Mouse (Mus musculus): ENCODE results near the gene Fam122c. TPM values are rescaled to one million over a fixed set of nuclear protein-coding genes. Genes with fewer than 3 reads are reported as not detected.

Gene Fam122c
- not detected in 2 replicates for polyA plus RNA-seq (2014; fragmentation: Nextera tagmentation; extraction: Ambion mirVana)

DNA sequence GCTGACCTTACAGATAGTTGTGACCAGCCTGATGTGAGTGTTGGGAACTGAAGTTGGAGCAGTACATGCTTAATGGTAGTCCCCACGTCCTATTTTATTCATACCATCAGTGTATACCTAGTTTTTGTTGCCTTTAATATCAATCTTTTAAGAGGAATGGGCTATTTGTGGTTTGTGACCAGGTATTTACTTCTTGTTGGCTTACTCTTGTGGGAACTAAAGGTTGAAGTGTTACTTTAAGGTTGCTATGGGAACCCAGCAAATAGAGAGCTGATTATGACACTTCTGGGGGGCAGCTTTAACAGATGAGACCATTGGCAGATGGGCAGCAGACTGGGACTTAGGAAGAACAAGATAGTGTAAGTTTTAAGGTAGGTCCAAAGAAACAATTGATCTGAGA is at the start of gene Fam122c:
Gene Fam122c (plus strand): TSS at position 301 of the 400 bp plus-strand sequence.
- WGBS: 39% methylated on average over 1 of the region's 1 CpGs
- H3K4me2 ChIP-seq (ENCODE audit: low read depth): no peak within 1 kb of the TSS
- no peaks in the 10 kb centered on the region for H3K4me1 ChIP-seq (ENCODE audit: control insufficient read depth, insufficient read depth, low read length)
- ATAC-seq (ENCODE audit: insufficient read depth, low FRiP score, low TSS enrichment) (no peak), DNase-seq (ENCODE audit: low spot score) (no peak)
- no peaks in the 10 kb centered on the region for H3K9me3 ChIP-seq (ENCODE audit: control insufficient read depth, low read length)
- no peak within 1 kb of the TSS for H3K9ac ChIP-seq (ENCODE audit: low read length)
- no peak within 1 kb of the TSS for H3K27ac ChIP-seq (ENCODE audit: low read depth, low read length)
- H3K36me3 ChIP-seq (ENCODE audit: control insufficient read depth, insufficient read depth, low read length): no peaks in the 10 kb centered on the region
- no peaks in the 10 kb centered on the region for H3K27me3 ChIP-seq (ENCODE audit: control insufficient read depth, insufficient read depth, low read length)
- H3K4me3 ChIP-seq (ENCODE audit: low read depth, low read length): no peak within 1 kb of the TSS

DNA sequence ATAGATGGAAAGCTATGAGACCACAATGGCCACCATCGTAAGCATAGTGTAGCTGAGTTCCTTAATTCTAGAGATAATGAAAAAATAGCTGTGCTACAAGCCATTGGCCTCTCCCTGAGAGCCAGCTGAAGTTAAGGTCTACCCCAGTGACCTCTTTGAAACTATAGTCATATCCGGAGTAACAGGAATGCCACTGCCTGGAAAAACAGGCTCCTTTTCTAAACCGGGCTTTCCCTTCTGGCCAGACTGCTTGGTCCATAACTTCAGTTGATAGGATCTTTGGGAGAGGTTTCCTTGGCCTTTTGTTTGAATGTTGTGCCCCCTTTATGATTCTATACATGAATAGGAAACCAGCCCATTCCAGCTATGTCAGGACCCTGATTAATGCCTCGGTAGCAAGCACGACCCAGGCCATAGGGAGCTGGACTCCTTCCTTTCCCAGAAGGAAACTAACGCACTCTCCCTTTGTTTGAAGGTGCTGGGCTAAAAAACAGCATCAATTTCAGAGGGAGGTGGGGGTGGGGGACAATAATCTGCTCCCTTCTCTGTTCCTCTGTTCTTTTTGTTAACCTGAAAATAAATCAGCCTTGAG is 48.8 kb upstream of the Fam122c start:
- WGBS: 51% methylated on average over 6 of the region's 6 CpGs
- H3K4me3 ChIP-seq (ENCODE audit: low read depth, low read length): no peak overlapping the region
- no peak for DNase-seq (ENCODE audit: low spot score)
- H3K9me3 ChIP-seq (ENCODE audit: control insufficient read depth, low read length): no peaks in the 10 kb centered on the region
- no peak for ATAC-seq (ENCODE audit: insufficient read depth, low FRiP score, low TSS enrichment)
- H3K4me1 ChIP-seq (ENCODE audit: control insufficient read depth, insufficient read depth, low read length): no peaks in the 10 kb centered on the region
- no peak overlapping the region for H3K4me2 ChIP-seq (ENCODE audit: low read depth)
- no peaks in the 10 kb centered on the region for H3K36me3 ChIP-seq (ENCODE audit: control insufficient read depth, insufficient read depth, low read length)
- no peak overlapping the region for H3K27ac ChIP-seq (ENCODE audit: low read depth, low read length)
- no peaks in the 10 kb centered on the region for H3K27me3 ChIP-seq (ENCODE audit: control insufficient read depth, insufficient read depth, low read length)
- H3K9ac ChIP-seq (ENCODE audit: low read length): no peak overlapping the region

DNA sequence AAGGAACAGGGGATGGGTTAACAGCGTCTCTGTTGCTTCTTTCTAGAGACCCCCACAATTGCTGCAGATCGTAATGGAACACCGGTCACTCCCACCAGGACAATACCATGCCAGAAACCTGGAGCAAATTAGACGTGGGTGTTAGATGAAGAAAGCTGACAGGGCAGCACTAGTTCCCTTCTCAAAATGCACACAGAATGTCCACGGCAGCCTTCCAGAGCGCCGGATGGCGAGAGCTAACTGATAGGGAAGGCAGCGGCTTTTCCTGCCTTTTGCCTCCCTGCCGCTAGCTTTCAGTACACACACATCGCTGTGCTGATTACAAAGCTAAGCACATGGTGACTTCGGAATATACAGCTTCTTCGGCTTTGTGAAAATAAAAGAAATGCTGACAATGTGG is 41.3 kb upstream of the Fam122c start:
- DNase-seq (ENCODE audit: low spot score) (no peak), ATAC-seq (ENCODE audit: insufficient read depth, low FRiP score, low TSS enrichment) (no peak)
- H3K9ac ChIP-seq (ENCODE audit: low read length): peak overlapping the region; percentile 26; the same call in 1 of the 2 replicates
- H3K27ac ChIP-seq (ENCODE audit: low read depth, low read length): no peak overlapping the region
- H3K27me3 ChIP-seq (ENCODE audit: control insufficient read depth, insufficient read depth, low read length): no peaks in the 10 kb centered on the region
- no peaks in the 10 kb centered on the region for H3K36me3 ChIP-seq (ENCODE audit: control insufficient read depth, insufficient read depth, low read length)
- no peaks in the 10 kb centered on the region for H3K4me1 ChIP-seq (ENCODE audit: control insufficient read depth, insufficient read depth, low read length)
- peak overlapping the region; percentile 32 for H3K4me2 ChIP-seq (ENCODE audit: low read depth)
- no peaks in the 10 kb centered on the region for H3K9me3 ChIP-seq (ENCODE audit: control insufficient read depth, low read length)
- no peak overlapping the region for H3K4me3 ChIP-seq (ENCODE audit: low read depth, low read length)
- 30% methylated on average over 13 of the region's 13 CpGs for WGBS

DNA sequence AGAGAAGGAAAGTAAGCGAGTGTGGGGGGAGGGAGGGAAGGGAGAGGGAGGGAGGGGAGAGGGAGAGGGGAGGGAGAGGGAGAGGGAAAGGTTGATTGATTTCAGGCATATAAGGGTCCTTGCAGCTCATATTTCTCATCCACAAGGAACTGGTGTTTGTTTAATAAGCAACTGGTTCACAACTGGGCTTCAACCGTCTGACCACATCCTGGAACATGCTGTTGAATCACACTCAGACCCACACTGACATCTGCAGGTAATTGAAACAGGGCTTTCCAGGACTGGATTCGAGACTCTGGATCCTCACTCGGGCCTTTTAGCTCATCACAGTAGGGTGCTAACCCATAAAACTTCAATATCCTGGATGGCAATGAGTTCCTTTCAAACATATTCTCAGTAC is 39.5 kb upstream of the Fam122c start:
- Histone ChIP-seq H3K9me3 (ENCODE audit: control insufficient read depth, low read length) (no peaks in the 10 kb centered on the region), H3K4me2 (ENCODE audit: low read depth) (no peak overlapping the region), H3K36me3 (ENCODE audit: control insufficient read depth, insufficient read depth, low read length) (no peaks in the 10 kb centered on the region), H3K9ac (ENCODE audit: low read length) (no peak overlapping the region), H3K4me3 (ENCODE audit: low read depth, low read length) (no peak overlapping the region), H3K27ac (ENCODE audit: low read depth, low read length) (no peak overlapping the region), H3K4me1 (ENCODE audit: control insufficient read depth, insufficient read depth, low read length) (no peaks in the 10 kb centered on the region), H3K27me3 (ENCODE audit: control insufficient read depth, insufficient read depth, low read length) (no peaks in the 10 kb centered on the region)
- 28% methylated on average over 3 of the region's 4 CpGs for WGBS
- DNase-seq (ENCODE audit: low spot score) (no peak), ATAC-seq (ENCODE audit: insufficient read depth, low FRiP score, low TSS enrichment) (no peak)

DNA sequence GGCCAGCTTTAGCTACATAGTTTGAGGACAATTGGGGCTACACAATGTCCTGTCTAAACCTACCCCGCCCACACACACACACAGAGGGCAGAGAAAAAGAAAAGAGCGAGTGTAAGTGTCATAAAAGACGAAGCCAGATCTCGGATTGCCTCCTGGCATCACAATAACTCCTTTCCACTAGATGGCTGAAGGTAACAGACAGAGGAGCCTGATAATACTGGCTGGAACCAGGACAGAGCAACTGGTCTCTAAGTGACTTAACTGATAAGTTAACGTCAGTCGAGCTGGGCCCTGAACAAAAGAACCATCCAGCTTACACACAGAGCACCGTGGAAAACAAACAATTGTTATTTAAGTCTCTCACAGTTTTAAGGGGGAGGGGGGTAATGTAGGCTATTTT is 36.8 kb upstream of the Fam122c start:
- H3K9ac ChIP-seq (ENCODE audit: low read length): no peak overlapping the region
- H3K4me1 ChIP-seq (ENCODE audit: control insufficient read depth, insufficient read depth, low read length): no peaks in the 10 kb centered on the region
- H3K27me3 ChIP-seq (ENCODE audit: control insufficient read depth, insufficient read depth, low read length): no peaks in the 10 kb centered on the region
- H3K27ac ChIP-seq (ENCODE audit: low read depth, low read length): no peak overlapping the region
- DNase-seq (ENCODE audit: low spot score) (no peak), ATAC-seq (ENCODE audit: insufficient read depth, low FRiP score, low TSS enrichment) (no peak)
- no peaks in the 10 kb centered on the region for H3K36me3 ChIP-seq (ENCODE audit: control insufficient read depth, insufficient read depth, low read length)
- no peak overlapping the region for H3K4me3 ChIP-seq (ENCODE audit: low read depth, low read length)
- 43% methylated on average over 7 of the region's 7 CpGs for WGBS
- no peaks in the 10 kb centered on the region for H3K9me3 ChIP-seq (ENCODE audit: control insufficient read depth, low read length)
- no peak overlapping the region for H3K4me2 ChIP-seq (ENCODE audit: low read depth)

DNA sequence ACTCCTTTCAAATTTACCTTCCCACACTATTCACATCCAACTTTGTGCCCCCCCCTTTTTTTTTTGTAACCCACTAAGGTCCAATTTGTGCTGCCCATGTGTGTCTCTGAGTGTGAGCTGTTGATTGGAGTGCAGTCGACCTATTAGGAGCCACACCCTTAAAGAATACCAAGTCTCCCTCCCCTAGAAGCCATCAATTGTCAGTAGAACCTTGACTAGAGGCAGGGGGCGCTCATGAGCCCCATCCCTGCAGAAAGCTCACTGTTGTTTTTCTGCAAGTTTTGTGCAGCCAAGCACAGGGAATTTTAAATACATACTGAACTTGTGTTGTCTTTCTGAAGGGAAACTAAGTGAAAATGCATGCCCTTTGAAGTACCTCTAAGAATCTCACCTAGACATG is 35.3 kb upstream of the Fam122c start:
- ATAC-seq (ENCODE audit: insufficient read depth, low FRiP score, low TSS enrichment) (no peak), DNase-seq (ENCODE audit: low spot score) (no peak)
- H3K27me3 ChIP-seq (ENCODE audit: control insufficient read depth, insufficient read depth, low read length): no peaks in the 10 kb centered on the region
- no peak overlapping the region for H3K4me2 ChIP-seq (ENCODE audit: low read depth)
- no peak overlapping the region for H3K9ac ChIP-seq (ENCODE audit: low read length)
- H3K9me3 ChIP-seq (ENCODE audit: control insufficient read depth, low read length): no peaks in the 10 kb centered on the region
- H3K4me3 ChIP-seq (ENCODE audit: low read depth, low read length): no peak overlapping the region
- H3K36me3 ChIP-seq (ENCODE audit: control insufficient read depth, insufficient read depth, low read length): no peaks in the 10 kb centered on the region
- no peaks in the 10 kb centered on the region for H3K4me1 ChIP-seq (ENCODE audit: control insufficient read depth, insufficient read depth, low read length)
- no peak overlapping the region for H3K27ac ChIP-seq (ENCODE audit: low read depth, low read length)
- WGBS: 14% methylated on average over 2 of the region's 2 CpGs

DNA sequence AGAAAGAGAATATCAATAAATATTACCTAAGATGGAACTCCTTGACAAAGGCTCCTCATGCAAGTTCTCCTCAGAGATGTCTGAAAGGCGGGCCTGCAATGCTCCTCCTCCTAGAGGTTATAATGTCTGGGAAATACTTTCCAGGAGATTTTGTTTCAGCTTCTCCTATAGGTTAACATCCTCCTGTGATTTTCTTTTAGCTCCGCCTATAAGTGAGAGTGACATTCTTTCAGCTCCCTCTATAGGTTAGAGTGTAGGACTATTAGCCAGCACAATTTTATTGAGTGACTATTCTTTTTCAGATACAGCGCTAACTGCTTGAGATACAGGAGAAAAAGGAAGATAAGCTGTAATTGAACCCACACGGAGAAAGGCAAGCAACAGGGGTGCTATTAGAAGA is 33.2 kb upstream of the Fam122c start, which contains the start of gene Plac1:
Gene Plac1 (minus strand): TSS at position 101 of the 400 bp plus-strand sequence.
- no peak within 1 kb of the TSS for H3K4me3 ChIP-seq (ENCODE audit: low read depth, low read length)
- no peak within 1 kb of the TSS for H3K27ac ChIP-seq (ENCODE audit: low read depth, low read length)
- DNase-seq (ENCODE audit: low spot score) (no peak), ATAC-seq (ENCODE audit: insufficient read depth, low FRiP score, low TSS enrichment) (no peak)
- H3K4me1 ChIP-seq (ENCODE audit: control insufficient read depth, insufficient read depth, low read length): no peaks in the 10 kb centered on the region
- no peak within 1 kb of the TSS for H3K4me2 ChIP-seq (ENCODE audit: low read depth)
- no peaks in the 10 kb centered on the region for H3K36me3 ChIP-seq (ENCODE audit: control insufficient read depth, insufficient read depth, low read length)
- H3K9me3 ChIP-seq (ENCODE audit: control insufficient read depth, low read length): no peaks in the 10 kb centered on the region
- no peaks in the 10 kb centered on the region for H3K27me3 ChIP-seq (ENCODE audit: control insufficient read depth, insufficient read depth, low read length)
- H3K9ac ChIP-seq (ENCODE audit: low read length): no peak within 1 kb of the TSS
- 50% methylated on average over 4 of the region's 4 CpGs for WGBS

DNA sequence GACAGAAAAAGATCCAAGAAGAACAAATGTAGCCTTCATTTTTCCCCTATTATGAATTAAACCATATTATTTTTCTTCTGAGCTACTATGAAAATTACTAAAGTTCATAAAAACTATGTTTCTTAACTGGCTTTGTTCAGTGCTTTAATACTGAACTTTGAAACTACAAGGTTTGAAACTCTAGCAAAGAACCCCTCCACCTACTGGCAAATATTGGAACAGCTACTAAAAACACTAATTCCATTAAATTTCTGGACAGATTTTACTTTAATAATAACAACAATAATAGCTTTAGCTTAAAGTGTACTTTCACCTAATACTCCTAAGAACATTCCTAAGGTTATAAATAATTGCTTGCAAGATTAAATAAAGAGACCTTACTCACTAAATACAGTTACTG is 18.0 kb upstream of the Fam122c start:
- no peak overlapping the region for H3K9ac ChIP-seq (ENCODE audit: low read length)

DNA sequence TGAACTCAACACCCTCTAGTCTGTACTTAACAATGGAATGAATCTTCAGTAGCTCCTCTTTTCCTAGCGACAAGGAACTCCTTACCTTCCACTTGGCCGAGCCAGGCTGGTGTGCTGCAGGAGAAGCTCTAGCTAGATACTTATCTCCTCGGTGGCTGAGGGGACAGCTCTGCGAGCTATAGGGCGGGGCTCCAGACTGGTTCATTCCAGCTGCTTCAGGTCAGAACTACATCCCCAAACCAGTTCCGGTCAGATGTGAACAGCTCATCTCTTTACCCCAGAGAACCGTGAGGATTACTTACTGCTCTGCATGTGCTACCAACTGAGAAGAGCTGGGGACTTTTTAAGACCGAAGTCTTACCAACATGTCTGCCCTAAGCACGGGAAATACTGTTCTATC is 7.0 kb upstream of the Fam122c start:
- Histone ChIP-seq H3K4me3 (ENCODE audit: low read depth, low read length) (no peak overlapping the region), H3K36me3 (ENCODE audit: control insufficient read depth, insufficient read depth, low read length) (no peaks in the 10 kb centered on the region), H3K9ac (ENCODE audit: low read length) (no peak overlapping the region), H3K4me2 (ENCODE audit: low read depth) (no peak overlapping the region), H3K27ac (ENCODE audit: low read depth, low read length) (no peak overlapping the region), H3K9me3 (ENCODE audit: control insufficient read depth, low read length) (no peaks in the 10 kb centered on the region), H3K4me1 (ENCODE audit: control insufficient read depth, insufficient read depth, low read length) (no peaks in the 10 kb centered on the region), H3K27me3 (ENCODE audit: control insufficient read depth, insufficient read depth, low read length) (no peaks in the 10 kb centered on the region)
- DNase-seq (ENCODE audit: low spot score) (no peak), ATAC-seq (ENCODE audit: insufficient read depth, low FRiP score, low TSS enrichment) (no peak)
- 78% methylated on average over 9 of the region's 9 CpGs for WGBS

More for the DNA sequence above, 18.0 kb upstream of the Fam122c start:
- ATAC-seq (ENCODE audit: insufficient read depth, low FRiP score, low TSS enrichment) (no peak), DNase-seq (ENCODE audit: low spot score) (no peak)
- H3K4me2 ChIP-seq (ENCODE audit: low read depth): no peak overlapping the region
- no peaks in the 10 kb centered on the region for H3K27me3 ChIP-seq (ENCODE audit: control insufficient read depth, insufficient read depth, low read length)
- no peak overlapping the region for H3K27ac ChIP-seq (ENCODE audit: low read depth, low read length)
- H3K9me3 ChIP-seq (ENCODE audit: control insufficient read depth, low read length): no peaks in the 10 kb centered on the region
- H3K36me3 ChIP-seq (ENCODE audit: control insufficient read depth, insufficient read depth, low read length): no peaks in the 10 kb centered on the region
- no peak overlapping the region for H3K4me3 ChIP-seq (ENCODE audit: low read depth, low read length)
- H3K4me1 ChIP-seq (ENCODE audit: control insufficient read depth, insufficient read depth, low read length): no peaks in the 10 kb centered on the region

All from neural tube, embryonic 11.5 days (tissue).